Mouse (Mus musculus) kidney, adult 11 months (tissue): ENCODE data around the gene Fhl1.

Experiments
- DNase-seq: peaks from one replicate; pipeline ENCODE4 v3.0.0; 2022

Gene Fhl1

GRCm38 (mm10) chrX:56731306-56732201 lies at the start of gene Fhl1:
Gene Fhl1, plus strand, starts transcription at chrX:56731787.
- peak; percentile 77 for DNase-seq

- no peak for DNase-seq
Observed at GRCm38 (mm10) chrX:56682156-56682720, 49.3 kb upstream of the Fhl1 start.

GRCm38 (mm10) chrX:56683521-56683920 lies 48.1 kb upstream of the Fhl1 start:
- peak; percentile 17 for DNase-seq

GRCm38 (mm10) chrX:56692554-56692953 lies 39.0 kb upstream of the Fhl1 start:
- DNase-seq: no peak

GRCm38 (mm10) chrX:56694539-56694938 lies 37.0 kb upstream of the Fhl1 start:
- DNase-seq: no peak

- DNase-seq: no peak
Observed at GRCm38 (mm10) chrX:56697199-56697780, 34.3 kb upstream of the Fhl1 start.

GRCm38 (mm10) chrX:56697886-56698285 lies 33.7 kb upstream of the Fhl1 start:
- no peak for DNase-seq

GRCm38 (mm10) chrX:56701261-56701660 lies 30.3 kb upstream of the Fhl1 start:
- no peak for DNase-seq

GRCm38 (mm10) chrX:56703965-56704562 lies 27.5 kb upstream of the Fhl1 start:
- DNase-seq: no peak

- DNase-seq: no peak
Observed at GRCm38 (mm10) chrX:56708592-56709370, 22.8 kb upstream of the Fhl1 start.

- no peak for DNase-seq
Observed at GRCm38 (mm10) chrX:56710522-56710921, 21.1 kb upstream of the Fhl1 start.

GRCm38 (mm10) chrX:56712666-56713065 lies 18.9 kb upstream of the Fhl1 start:
- DNase-seq: no peak

- no peak for DNase-seq
Observed at GRCm38 (mm10) chrX:56722559-56722958, 9.0 kb upstream of the Fhl1 start.

- no peak for DNase-seq
Observed at GRCm38 (mm10) chrX:56728507-56728906, 3.1 kb upstream of the Fhl1 start.

GRCm38 (mm10) chrX:56730828-56731305 lies 720 bp upstream of the Fhl1 start:
- DNase-seq: no peak

- no peak for DNase-seq
Observed at GRCm38 (mm10) chrX:56732401-56732800, 814 bp downstream of the Fhl1 start.

- DNase-seq: no peak
Observed at GRCm38 (mm10) chrX:56734436-56734835, 2.8 kb downstream of the Fhl1 start.

- DNase-seq: no peak
Observed at GRCm38 (mm10) chrX:56736226-56736625, 4.6 kb downstream of the Fhl1 start.

- no peak for DNase-seq
Observed at GRCm38 (mm10) chrX:56737848-56738554, 6.4 kb downstream of the Fhl1 start.

- no peak for DNase-seq
Observed at GRCm38 (mm10) chrX:56741428-56741827, 9.8 kb downstream of the Fhl1 start.

- DNase-seq: no peak
Observed at GRCm38 (mm10) chrX:56751536-56751935, 19.9 kb downstream of the Fhl1 start.

GRCm38 (mm10) chrX:56752144-56752543 lies 20.6 kb downstream of the Fhl1 start:
- DNase-seq: no peak
